Mouse (Mus musculus) mouse embryonic stem cell (cell line): ENCODE results near the gene Npas3.

Source experiments
- in situ Hi-C, 2 experiments: fragments of 300-500 bp; cut with MboI; formaldehyde crosslinking; loops; 1 replicate in 1 of 2; 3 replicates in 1 of 2; pipeline ENCODE4 v1.14.3; 2019 to 2020; ENCODE audit warnings: low sequenced_read_pairs in 2 of 2, low pct_unique_long_range_greater_than_20kb in 1 of 2, mixed read lengths in 1 of 2; ENCODE audit not compliant: unreplicated experiment in 1 of 2

The Npas3 gene

DNA sequence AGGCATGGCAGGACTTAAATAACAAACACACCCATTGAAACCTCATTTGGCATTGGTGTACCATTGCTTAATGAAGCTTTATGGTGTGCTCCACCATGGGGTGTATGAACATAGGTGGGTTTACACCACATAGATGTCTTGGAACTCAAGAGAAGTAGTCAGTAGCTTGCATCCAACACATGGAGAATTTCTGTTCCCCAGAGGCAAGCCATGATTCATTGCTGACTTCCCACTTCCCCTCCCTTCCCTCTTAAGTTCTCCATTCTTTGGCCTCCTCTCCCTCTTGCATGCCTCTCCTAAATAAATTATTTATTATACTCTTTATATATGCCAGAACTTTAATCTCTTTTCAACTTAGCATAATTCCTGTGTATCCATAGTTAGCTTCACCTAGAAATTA, 611.7 kb downstream of the Npas3 start:
- in situ Hi-C loops: no loop called here

DNA sequence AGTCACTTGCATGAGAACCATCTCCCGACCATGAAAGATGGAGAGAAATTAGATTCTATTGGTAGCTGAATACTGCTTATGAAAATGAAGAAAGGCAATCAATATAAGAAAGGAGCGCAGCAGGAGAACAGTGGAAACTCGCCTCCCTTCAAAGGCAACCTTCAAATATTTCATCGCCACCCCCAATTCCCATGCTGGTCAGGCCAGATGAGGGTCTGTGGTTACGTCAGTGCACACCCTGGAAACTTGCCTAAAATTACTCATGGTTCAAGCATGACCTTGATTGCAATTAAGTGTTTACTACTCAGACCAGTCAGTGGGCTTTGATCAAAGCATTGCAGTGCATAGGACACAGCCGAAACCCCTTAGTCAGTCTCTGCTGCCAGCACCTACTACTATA, 613.8 kb downstream of the Npas3 start:
- in situ Hi-C loops: no loop called here

DNA sequence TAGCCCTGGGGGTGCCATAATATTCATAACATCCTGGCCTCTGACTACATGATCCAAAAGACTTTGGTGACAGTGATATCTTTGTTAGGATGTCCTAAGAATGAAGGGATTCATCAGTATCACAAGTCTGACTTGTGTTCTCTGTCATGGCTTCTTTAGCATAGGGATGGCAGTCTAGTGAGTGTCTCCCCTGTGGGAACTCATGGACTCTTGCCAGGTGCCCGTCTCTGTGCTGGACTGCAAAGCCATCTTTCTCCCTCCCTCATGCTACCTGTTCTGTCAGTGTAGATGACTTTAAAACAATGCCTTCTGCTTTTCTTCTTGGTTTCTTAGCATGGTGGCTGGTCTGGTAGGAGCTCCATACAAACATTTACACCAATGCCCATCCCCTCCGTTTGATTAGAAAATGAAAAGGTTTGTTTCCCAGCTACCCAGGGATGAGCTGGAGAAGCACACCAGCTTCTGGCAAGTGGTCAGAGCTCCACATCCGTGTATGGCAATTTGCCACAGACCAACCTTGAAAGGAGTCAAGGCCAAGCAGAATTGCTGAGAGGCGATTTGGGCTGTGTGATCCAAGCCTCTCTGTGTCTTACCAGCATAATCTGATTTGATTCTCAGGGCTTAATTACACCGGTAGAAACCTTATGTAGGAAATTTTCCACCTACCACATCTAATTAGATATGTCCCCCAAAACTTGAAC, 616.1 kb downstream of the Npas3 start:
- in situ Hi-C loops: no loop called here

DNA sequence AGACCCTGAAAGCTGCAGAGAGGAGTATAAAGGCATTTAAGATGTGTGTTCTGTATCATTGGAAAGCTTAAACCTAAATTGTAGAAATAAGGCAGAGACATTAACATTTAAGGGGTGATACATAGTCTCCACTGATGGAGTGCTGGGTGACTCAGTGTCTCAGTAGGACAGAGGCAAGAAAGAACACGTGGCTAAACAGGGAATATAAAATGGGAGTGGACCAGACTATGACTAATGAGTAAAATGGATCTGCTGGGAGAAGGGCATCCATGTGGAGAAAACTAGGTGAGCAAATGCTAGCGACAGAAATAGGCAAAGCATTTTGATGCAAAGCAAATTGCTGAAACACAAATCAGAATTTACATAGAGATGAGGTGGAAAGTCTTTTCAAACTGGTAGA, 617.2 kb downstream of the Npas3 start:
- in situ Hi-C loops: no loop called here

DNA sequence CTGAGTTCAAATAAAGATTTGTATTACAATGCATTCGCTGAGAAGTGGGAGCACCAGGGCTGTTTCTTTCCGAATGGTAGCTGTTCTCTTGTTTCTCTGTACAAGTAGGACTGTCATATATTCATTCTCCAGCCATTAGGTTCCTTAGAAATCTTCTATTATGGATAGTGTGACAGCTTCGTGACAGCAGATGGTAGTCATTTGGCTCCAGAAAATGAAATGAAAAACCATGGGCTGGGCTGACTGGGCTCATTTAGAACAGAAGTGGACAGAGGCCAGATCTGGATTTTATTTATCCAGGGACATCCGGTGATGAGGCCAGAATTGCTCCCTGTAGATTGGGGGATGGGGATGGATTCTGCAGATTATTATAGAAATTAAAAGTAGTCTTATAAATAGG, 621.5 kb downstream of the Npas3 start:
- in situ Hi-C loops: no loop called here

DNA sequence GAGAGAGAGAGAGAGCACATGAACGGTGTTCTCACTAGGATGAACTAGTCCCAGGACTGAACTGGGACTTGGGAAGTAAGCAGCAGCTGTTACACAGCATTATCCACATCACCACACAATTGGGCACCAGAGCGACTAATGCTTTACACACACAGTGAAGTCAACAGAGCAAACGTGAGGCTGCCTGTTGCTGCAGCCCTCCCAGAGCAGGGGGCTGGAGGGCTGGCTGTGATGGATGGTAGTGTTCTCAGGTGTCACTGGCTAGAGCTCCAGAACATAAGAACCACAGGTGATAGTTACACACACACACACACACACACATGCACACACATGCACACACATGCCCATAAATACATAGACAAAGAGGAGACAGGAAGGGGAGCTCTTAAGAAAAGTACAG, 626.7 kb downstream of the Npas3 start:
- in situ Hi-C loops: no loop called here

DNA sequence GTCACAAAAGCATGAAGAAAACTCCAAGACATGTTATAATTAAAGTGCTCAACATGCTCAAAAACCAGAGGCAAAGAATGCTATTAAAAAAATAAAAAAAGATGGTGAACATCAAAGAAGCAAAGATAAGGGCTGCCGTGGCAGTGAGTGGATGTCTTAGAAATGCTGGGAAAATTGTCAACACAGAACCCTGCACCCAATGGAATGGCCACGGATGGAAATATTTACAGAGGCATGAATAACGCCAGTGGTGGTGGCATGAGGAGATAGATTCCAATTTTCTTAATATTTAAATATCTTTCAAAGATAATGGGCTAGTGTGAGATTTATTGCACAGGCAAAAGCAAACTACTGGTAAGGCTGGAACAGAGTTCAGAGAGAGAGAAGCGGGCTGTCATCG, 628.2 kb downstream of the Npas3 start:
- in situ Hi-C loops: no loop called here

DNA sequence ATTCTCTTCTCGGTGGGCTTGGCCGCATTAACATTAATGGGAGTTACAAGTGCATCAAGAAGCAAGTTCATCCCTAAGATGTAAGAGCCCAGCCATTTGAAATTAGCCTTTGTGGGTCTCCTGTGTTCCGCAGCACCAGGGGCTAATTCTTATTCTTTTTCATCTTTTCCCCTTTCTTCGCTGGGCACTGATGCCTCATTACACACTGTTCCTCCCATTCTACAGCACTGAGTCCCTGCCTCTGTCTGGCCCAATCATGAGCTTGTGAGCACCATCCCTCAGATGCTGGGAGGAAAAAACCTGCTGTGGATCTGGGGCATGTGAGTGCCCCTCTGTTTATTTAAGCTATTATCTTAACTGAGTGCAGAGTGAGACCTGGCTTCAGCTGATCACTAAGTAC, 633.2 kb downstream of the Npas3 start:
- in situ Hi-C loops: no loop called here

DNA sequence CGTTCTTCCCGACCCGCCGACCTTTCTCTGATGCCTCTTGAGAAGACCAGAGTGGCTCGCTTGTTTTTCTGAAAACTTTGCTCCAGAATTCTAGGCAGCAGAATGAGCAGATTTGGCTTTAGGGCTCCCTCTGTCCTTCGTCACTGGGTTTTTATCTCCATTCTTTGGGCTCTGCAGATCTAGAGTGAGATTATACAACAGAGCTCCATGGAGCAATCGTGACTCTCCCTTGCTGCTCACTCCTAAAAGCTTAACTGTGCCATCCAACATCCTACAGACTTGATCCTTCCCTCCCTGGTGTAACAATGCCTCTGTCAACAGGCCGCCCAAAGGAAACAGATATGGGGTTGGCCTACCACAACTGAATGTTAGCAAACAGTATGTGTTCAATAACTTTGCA, 634.4 kb downstream of the Npas3 start:
- in situ Hi-C loops: no loop called here

DNA sequence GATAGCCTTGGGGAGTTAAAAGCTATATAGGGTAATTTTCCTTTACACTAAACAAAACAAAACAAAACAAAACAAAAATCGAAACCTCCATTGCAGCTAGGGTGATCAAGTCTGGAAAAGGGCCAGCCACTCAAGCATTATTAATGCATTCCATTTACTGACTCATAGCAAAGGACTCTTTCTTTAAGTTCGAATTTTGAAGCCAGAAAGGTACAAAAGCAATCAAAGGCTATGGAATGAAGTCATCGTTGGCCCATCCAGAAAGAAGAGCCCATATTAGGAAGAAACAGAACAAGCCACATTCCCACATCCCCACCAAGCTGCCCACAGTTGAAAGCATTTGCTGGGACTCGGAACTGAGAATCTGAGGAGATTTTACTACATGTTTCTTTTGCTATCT, 640.1 kb downstream of the Npas3 start:
- in situ Hi-C loops: no loop called here

DNA sequence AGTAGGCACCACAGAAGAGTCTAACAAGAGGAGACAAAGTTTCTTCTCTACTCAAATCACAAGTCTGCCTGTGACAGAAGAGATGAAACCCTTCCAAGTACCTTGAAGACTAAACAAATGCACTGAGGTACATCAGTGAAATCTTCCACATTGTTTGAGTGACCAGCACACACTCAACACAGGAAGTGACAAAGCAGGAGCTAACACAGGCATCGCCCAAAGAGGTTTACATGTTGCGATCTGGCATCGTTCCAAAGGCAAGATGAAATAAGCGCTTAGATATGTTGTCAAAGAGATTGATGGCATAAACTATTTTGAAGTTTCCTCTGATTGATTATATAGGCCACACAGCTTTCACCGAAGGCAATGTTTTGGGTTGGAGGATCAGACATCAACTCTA, 647.4 kb downstream of the Npas3 start:
- in situ Hi-C loops: no loop called here

DNA sequence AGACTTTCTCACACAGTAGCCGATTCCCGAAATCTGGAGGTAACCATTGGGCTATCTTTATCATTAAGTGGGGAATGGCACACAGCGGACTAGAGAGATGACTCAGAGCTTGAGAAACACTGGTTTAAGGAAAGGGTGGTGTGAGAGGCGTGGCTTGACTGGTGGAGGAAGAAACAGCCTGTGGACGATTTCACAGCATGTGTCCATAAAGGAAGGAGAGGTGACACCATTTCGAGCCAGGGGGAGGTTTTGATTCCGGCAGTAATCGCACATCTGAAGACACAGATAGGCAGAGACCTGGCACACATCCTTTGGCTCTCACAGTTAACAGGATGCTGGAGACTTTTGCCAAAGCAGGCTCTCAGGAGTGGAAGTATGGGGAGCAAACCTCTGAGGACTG, 660.3 kb downstream of the Npas3 start:
- in situ Hi-C loops: no loop called here

DNA sequence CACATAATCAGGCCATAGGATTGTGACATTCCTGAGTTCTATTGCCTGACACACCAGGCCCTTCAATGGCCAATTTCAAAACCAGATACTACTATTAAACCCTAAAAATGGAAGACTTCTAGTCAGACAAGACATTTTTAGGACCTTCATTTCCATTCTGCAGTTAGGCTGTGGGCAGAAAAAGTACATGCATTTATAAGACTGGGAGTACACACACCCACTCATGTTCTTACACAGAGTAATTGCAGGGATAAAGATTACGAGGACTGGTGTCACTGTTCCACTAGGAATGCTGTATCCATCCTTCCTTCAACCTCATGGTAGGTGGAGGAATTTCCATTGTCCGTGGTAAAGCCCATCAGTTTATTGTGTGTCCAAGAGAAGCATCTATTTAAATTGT, 661.7 kb downstream of the Npas3 start:
- in situ Hi-C loops: no loop called here

DNA sequence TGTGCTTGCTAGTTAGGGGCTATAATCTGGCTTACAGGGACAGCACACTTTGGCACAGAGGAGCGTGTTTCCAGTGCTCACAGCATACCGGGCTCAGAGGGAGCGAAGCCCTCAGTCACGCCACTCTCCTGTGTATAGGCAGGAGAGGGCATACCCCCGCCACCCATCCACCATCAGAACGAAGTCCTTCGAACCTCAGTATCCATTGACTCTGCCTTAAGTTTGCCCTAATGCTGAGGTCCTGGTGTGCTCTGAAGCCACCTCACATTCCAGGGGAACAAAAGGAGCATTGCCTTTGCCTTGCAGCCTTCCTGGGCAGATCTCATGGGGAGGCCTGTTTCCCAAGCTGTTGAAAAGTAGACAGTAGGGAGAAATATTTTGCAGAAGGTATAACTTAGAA, 673.7 kb downstream of the Npas3 start:
- in situ Hi-C loops: no loop called here

DNA sequence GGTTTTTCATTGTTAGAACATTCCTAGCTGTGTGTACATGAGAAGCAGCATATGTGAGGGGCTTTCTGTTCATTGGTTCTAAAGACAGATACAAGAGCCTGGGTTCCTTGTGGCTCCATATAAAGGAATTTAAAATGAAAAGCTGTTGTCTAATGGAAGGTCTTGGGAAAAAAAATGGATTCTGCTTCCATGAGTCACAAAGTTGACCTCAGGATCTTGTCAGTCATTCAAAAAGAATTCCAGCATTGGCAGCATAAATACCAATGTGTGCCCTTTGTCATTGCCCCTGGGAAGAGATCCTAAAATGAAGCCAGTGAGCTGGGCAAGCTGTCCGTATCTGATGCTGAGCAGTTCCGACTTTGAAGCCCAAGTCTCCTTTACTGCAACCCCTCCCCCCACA, 700.3 kb downstream of the Npas3 start:
- in situ Hi-C loops: no loop called here

DNA sequence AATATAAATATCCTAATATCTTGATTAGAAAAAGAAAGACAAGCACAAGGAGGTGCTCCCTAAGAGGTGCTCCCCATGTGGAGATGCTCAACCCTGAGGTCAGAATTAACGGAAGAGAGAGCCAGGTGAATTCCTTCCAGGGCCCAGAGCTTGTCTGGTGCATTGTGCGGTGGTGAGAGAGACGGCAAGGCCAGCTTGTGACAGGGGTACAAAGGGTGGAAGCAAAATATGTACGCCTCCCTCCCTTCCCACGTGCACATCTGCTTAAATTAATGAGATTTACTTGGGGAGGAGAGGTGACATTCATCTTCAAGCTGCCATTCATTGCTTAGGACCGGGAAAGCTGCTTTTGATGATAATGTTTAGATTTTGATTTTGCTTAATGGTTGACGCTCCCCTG, 713.5 kb downstream of the Npas3 start:
- in situ Hi-C loops: no loop called here

DNA sequence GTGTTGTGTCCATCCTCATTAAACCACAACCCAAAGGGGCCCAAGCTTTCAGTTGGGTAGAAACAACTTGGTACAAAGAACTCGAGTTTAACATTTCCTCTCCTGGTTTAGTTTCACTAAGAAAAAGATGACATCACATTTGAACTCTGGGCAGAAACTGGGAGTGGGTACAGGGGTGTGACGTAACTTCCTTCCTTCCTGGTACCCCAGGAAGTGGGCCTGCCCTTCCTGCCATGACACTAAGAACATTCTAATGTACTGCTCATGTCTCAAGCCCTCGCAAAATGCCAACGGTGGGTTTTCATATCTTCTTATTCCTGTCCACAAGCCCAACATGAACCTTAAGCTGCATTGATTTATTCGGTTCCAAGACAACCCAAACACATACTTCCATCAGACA, 715.1 kb downstream of the Npas3 start:
- in situ Hi-C loops: no loop called here

DNA sequence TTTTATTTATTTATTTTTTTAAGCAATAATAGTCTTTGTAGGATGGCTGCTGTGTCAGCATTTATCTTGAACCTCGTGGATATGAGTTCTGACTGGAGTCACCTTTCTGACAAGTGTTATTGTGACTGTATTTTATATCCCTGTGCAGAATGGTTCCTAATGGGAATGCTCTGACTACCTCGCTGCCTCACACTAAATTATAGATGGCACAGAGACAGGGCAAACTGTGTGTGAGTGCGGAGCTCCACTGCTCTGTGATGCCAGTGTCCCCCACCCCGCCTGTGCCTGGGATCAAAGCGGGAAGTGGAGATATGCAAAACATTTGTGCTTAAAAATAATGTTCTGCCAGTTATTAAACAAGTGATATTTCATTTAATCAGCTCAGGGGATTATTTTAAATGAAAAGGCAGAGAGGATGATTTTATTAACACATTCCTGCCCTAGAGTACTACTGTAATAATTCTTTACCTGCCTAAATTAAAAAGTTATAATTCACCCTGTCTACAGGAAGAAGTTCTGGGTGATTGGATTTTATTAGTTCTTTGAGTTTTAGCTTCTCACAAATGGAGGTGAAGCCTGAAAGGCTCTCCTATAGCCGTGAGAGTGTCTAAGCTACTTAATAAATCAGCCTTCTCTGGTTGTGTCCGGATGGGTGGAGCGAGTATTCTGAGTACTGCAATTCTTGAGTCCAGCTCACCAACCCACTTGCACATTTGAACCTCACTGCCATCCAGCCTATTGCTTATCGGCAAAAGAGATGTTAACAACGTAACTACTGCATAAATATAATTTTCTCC, 721.1 kb downstream of the Npas3 start:
- in situ Hi-C loops: no loop called here

DNA sequence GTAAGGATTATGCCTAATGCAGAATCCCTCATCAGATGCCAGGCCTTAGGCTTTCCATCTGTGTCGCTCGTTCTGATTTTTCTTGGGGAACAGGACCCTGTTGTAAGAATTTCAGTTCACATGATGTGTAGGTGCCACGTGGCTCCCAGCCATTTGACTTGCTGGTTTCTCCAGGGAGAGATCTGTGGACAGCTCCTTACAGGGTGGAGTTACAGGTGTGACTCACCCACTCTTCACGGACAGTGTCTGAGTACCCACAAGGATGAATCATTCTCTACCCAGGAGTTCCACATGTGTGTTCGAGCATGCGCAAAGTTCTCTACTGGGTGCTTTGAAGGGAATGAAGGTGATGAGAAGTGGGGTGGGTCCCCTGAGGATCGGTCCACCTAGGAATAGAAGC, 722.2 kb downstream of the Npas3 start:
- in situ Hi-C loops: no loop called here

DNA sequence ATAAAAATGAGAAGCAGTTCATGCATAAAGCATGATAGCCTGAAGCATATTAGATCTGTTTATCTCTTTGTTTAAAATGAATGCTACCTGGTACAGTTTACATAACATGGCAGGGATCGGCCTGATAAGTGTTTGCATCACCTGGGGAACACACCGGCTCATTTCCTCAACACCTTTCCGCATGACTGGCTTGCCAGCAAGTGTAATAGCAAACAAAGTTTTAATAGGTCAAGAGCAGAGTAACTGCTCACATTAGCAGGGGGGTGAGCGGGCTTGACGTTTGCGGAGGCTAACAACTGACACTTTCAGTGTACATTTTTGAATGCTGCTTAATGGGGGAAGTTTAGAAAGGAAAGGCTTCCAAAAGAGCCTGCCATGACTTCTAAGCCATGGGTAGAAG, 724.9 kb downstream of the Npas3 start:
- in situ Hi-C loops: no loop called here
